Mouse (Mus musculus) heart, adult 11 months (tissue): Measurements from ENCODE around the gene Pde11a.
A peak's percentile ranks its signal among the peaks of the same experiment; 100 is the strongest.

Experiments
- DNase-seq: peaks from one replicate; pipeline ENCODE4 v3.0.0; 2022

The Pde11a gene

GRCm38 (mm10) chr2:76141136-76141535 lies 197.4 kb downstream of the Pde11a start:
- DNase-seq: peak; percentile 43

GRCm38 (mm10) chr2:76132983-76133382 lies 205.6 kb downstream of the Pde11a start:
- DNase-seq: peak; percentile 24

GRCm38 (mm10) chr2:76129933-76130627 lies 208.5 kb downstream of the Pde11a start:
- peak; percentile 49 for DNase-seq

GRCm38 (mm10) chr2:76129058-76129437 lies 209.5 kb downstream of the Pde11a start:
- DNase-seq: peak; percentile 48

- peak; percentile 61 for DNase-seq
Measured at GRCm38 (mm10) chr2:76128105-76129057, 210.2 kb downstream of the Pde11a start.

GRCm38 (mm10) chr2:76126651-76127050 lies 211.9 kb downstream of the Pde11a start:
- peak; percentile 76 for DNase-seq

GRCm38 (mm10) chr2:76124821-76125220 lies 213.8 kb downstream of the Pde11a start:
- peak; percentile 72 for DNase-seq

GRCm38 (mm10) chr2:76122167-76122566 lies 216.4 kb downstream of the Pde11a start:
- DNase-seq: peak; percentile 4

GRCm38 (mm10) chr2:76119848-76120247 lies 218.7 kb downstream of the Pde11a start:
- DNase-seq: peak; percentile 24

- DNase-seq: peak; percentile 12
Measured at GRCm38 (mm10) chr2:76118491-76118890, 220.1 kb downstream of the Pde11a start.

- peak; percentile 60 for DNase-seq
Measured at GRCm38 (mm10) chr2:76117219-76117618, 221.4 kb downstream of the Pde11a start.

- peak; percentile 24 for DNase-seq
Measured at GRCm38 (mm10) chr2:76115696-76116095, 222.9 kb downstream of the Pde11a start.

GRCm38 (mm10) chr2:76114734-76115133 lies 223.8 kb downstream of the Pde11a start:
- peak; percentile 74 for DNase-seq

- DNase-seq: peak; percentile 84
Measured at GRCm38 (mm10) chr2:76109653-76110052, 228.9 kb downstream of the Pde11a start.

- DNase-seq: peak; percentile 45
Measured at GRCm38 (mm10) chr2:76101889-76102602, 236.5 kb downstream of the Pde11a start.

- peak; percentile 71 for DNase-seq
Measured at GRCm38 (mm10) chr2:76100597-76100996, 238.0 kb downstream of the Pde11a start.

GRCm38 (mm10) chr2:76099726-76100347 lies 238.7 kb downstream of the Pde11a start:
- peak; percentile 34 for DNase-seq

GRCm38 (mm10) chr2:76098381-76098780 lies 240.2 kb downstream of the Pde11a start:
- DNase-seq: peak; percentile 58

GRCm38 (mm10) chr2:76097847-76098246 lies 240.7 kb downstream of the Pde11a start:
- DNase-seq: no peak

- peak; percentile 69 for DNase-seq
Measured at GRCm38 (mm10) chr2:76097284-76097683, 241.3 kb downstream of the Pde11a start.

GRCm38 (mm10) chr2:76095861-76096260 lies 242.7 kb downstream of the Pde11a start:
- peak; percentile 55 for DNase-seq

- DNase-seq: no peak
Measured at GRCm38 (mm10) chr2:76090506-76090905, 248.1 kb downstream of the Pde11a start.

GRCm38 (mm10) chr2:76088844-76089243 lies 249.7 kb downstream of the Pde11a start:
- DNase-seq: no peak
